Mouse (Mus musculus): Measurements from ENCODE around the gene Ntrk2.

DNA sequence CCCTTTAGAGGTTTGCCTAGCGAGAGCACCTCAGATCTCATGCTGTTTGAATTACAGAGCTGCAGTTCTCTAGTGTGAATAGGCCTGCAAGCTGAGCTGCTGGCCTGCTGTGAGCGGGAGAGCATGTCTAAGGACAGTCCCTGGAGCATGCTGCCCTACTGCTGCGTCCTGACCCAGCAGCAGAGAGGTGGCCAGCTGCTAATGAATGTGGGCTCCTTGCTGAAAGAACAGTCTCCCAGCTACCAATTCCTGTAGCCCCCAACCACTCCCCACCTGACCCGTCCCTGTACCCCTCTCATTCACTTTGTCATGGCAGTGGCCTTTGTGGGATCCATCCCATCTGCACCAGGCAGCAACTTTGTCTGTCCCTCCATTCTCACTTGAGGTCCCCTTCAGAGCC, 126.8 kb downstream of the Ntrk2 start:
- no peak for TF ChIP-seq POLR2A (IDR thresholded peaks at IDR 0.05; ENCODE audit: extremely low read depth, insufficient read depth, low read length)
- TF ChIP-seq CTCF (IDR thresholded peaks at IDR 0.05; ENCODE audit: extremely low read depth, insufficient read depth, low read length) = no peak
